Comparison of ENCODE assay signal across 8 mouse cellular contexts in genomic region chr4:150219501-150220292, GRCm38 (mm10). TPM values are rescaled to one million over a fixed set of nuclear protein-coding genes. Genes with fewer than 3 reads are reported as not detected.
DNase-seq lines count a peak whose midpoint lies in the region; ATAC-seq lines count a peak whose summit lies in the region.

No protein-coding gene starts in this region.

- no peak overlapping the region for H3K27ac ChIP-seq in midbrain, embryonic 14.5 days (replicated peaks; ENCODE audit: low read depth, low read length)

- H3K4me2 ChIP-seq in midbrain, embryonic 14.5 days (ENCODE audit: low read length) = no peak overlapping the region

- H3K9me3 ChIP-seq in midbrain, embryonic 14.5 days (ENCODE audit: control insufficient read depth, low read length) = no peaks in the 10 kb centered on the region

- H3K27me3 ChIP-seq in midbrain, embryonic 14.5 days (ENCODE audit: control insufficient read depth, insufficient read depth, low read length) = 0 out of 2 replicates have a peak, but pooled peaks cover 3% of the 10 kb centered on the region

- no peak for ATAC-seq in midbrain, embryonic 14.5 days (ENCODE audit: low FRiP score, low TSS enrichment)
- ATAC-seq in activated CD4-positive, CD25-positive, alpha-beta regulatory T cell, adult 4 months = no peak

- H3K9ac ChIP-seq in midbrain, embryonic 14.5 days (replicated peaks; ENCODE audit: low read length) = no peak overlapping the region

- intact Hi-C loops in heart, postnatal 14 days (cut with DNase I) = loop anchor here (2.0 kb wide), 2 partner anchors 43 to 83 kb away; no protein-coding TSS in a partner anchor
- intact Hi-C loops in heart, postnatal 25 days (cut with DNase I) = loop anchor here (2.0 kb wide), 1 partner anchor 21 kb away; no protein-coding TSS in a partner anchor

- DNase-seq in heart, postnatal 14 days = peak; percentile 57 to 74
- no peak for DNase-seq in heart, postnatal 25 days (ENCODE audit: low spot score)
- peak; percentile 68 for DNase-seq in urinary bladder, postnatal 14 days (ENCODE audit: low spot score)
- no peak for DNase-seq in urinary bladder, postnatal 10 days (ENCODE audit: low spot score)
- peak; percentile 60 to 82 for DNase-seq in cerebellum, postnatal 25 days
- peak; percentile 80 to 81 for DNase-seq in kidney, postnatal 4 days
- DNase-seq in midbrain, embryonic 14.5 days = peak; percentile 86

- 78% methylated on average over 9 of the region's 9 CpGs for WGBS in midbrain, embryonic 14.5 days

- no peaks in the 10 kb centered on the region for H3K4me1 ChIP-seq in midbrain, embryonic 14.5 days (ENCODE audit: control insufficient read depth, insufficient read depth, low read length)

- no peak overlapping the region for H3K4me3 ChIP-seq in midbrain, embryonic 14.5 days (replicated peaks; ENCODE audit: low read depth, low read length)

- H3K36me3 ChIP-seq in midbrain, embryonic 14.5 days (ENCODE audit: control insufficient read depth, insufficient read depth, low read length) = no peaks in the 10 kb centered on the region

RNA-seq across cellular contexts. Expression of gene Eno1, which starts 16.8 kb away (rescaled TPM):
- 100 to 1,000 TPM; 165 to 170 TPM for total RNA-seq in heart, postnatal 14 days (2021)
- 100 to 1,000 TPM; 119 to 136 TPM for total RNA-seq in heart, postnatal 25 days (2021)
- polyA plus RNA-seq in midbrain, embryonic 14.5 days (2014; fragmentation: Nextera tagmentation; extraction: Ambion mirVana) = 935 and 972 TPM in 2 replicates
- polyA plus RNA-seq in activated CD4-positive, CD25-positive, alpha-beta regulatory T cell, adult 4 months (2017; shearing (Covaris generic)) = 100 to 1,000 TPM; 543 to 642 TPM

RNA-seq across cellular contexts. Expression of gene Car6, which starts 18.6 kb away (rescaled TPM):
- not detected for total RNA-seq in heart, postnatal 14 days (2021)
- total RNA-seq in heart, postnatal 25 days (2021) = not detected
- polyA plus RNA-seq in midbrain, embryonic 14.5 days (2014; fragmentation: Nextera tagmentation; extraction: Ambion mirVana) = 0.32 TPM in 1 of 2 replicates, not detected in the other
- not detected for polyA plus RNA-seq in activated CD4-positive, CD25-positive, alpha-beta regulatory T cell, adult 4 months (2017; shearing (Covaris generic))

Comparison
In these comparisons a context has a peak if more than half of its experiments do, and no peak if none do; other contexts are left out.
1. DNase-seq: peak in heart, postnatal 14 days (2 of 2), urinary bladder, postnatal 14 days (single experiment), cerebellum, postnatal 25 days (2 of 2), kidney, postnatal 4 days (2 of 2) and midbrain, embryonic 14.5 days (single experiment); none in heart, postnatal 25 days (single experiment) and urinary bladder, postnatal 10 days (single experiment).